Mouse (Mus musculus) left cerebral cortex, adult 9 months (tissue): Measurements from ENCODE around the gene Cdk17.

Experiments
- DNase-seq, 2 experiments: peaks; one replicate each; pipeline ENCODE4 v3.0.0; 2022; ENCODE audit warnings: low spot score in 2 of 2

The Cdk17 gene

DNA sequence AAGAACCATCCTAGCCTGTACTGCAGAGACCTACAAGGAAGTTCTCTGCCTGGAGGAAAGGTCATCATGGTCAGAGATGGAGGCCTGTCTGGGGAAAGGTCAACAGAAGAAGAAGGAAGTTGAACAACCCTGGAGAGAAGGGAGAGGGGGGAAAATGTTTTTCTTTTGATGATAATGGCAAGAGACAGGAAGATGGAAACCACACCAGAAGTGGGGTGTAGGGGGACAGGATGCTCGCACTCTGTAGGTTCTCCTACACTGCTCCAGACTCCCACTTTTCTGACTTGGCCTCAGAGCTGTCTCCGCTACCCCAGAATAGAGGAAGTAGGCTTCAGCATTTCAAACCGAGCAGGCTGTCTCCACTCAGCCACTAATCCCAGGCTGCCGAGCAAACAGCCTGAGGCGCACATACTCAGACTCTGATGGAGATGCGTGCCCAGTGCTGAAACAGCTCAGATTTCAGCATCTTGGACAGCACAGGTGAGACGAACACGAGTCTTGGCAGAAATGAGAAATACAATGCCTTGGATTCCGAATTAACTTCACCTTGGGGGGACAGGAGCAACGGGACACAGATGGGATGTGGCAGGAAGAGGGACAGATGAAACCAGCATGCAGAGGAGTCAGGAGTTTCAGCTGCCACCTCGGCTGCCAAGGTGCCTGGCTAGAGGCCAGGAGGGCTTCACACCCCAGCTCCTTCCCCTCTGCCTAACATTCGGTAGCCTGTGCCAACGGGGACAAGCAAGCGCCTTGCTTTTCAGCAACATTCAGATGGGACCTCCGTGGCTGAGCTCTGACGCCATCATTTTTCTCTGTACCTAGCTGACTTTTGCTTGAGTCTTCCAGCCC lies 100.7 kb downstream of the Cdk17 start:
- peak in 1 of 2 experiments; percentile 53 for DNase-seq

DNA sequence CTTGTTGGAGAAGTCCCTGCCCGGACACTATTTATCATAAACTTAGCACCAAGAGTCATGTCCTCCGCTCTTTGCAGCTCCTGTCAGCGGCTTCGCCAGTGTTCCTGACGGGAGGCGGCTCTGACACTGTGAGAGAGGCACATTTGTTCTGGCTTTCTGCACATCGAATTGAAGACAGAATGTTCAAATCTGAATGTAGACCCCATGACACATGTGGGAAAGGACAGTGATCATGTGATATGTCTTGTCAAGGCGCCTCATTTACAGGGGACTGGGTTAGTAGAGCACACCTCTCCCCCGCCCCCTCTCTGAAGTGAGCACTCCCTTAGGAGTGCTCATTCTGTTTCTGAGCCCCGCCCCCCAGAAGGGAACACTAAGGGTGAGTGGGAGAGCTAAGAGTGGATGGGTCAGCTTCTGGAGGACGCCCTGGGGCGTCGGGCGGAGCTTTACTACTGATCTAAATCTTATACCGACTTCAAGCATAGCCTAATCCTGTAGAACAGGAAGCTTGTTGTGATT lies 101.4 kb downstream of the Cdk17 start:
- no peak for DNase-seq

DNA sequence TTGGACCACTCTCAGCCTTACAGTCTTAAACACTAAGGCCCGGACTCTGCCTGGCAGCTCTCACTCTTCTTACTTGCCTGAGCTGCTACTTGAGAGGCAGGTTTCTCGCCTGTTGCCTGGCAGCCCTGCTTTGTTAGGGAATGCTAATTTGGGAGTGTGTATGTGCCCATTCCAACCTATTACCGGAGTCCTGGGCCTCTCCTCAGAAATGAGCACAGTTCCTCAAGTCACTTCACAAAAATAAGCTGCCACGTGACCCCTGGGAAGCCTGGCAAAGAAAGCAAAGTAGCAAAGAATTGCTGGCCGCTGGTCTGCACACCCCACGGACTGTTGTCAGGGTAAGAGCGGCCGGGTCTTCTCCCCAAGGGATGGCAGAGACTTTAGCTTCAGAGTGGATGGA lies 102.8 kb downstream of the Cdk17 start:
- peak in 1 of 2 experiments; percentile 55 for DNase-seq

DNA sequence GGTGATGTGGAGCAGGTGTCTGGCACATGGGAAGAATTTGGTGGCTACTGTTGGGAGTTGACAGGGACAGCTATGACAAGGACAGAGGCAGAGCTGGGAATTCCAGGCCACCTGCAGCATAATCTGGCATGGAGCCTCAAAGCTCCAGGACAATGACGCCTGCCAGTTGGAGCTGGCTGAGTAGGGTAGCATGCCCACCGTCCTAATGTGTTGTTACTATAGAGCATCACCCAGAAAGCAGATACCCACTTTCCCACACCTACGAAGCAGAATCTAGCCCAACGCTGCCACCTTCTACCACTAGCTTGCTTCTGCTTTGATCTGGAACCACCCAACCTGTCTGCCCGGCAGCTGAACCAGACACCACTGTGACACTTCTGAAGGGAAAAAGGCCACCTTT lies 103.3 kb downstream of the Cdk17 start:
- DNase-seq = no peak

DNA sequence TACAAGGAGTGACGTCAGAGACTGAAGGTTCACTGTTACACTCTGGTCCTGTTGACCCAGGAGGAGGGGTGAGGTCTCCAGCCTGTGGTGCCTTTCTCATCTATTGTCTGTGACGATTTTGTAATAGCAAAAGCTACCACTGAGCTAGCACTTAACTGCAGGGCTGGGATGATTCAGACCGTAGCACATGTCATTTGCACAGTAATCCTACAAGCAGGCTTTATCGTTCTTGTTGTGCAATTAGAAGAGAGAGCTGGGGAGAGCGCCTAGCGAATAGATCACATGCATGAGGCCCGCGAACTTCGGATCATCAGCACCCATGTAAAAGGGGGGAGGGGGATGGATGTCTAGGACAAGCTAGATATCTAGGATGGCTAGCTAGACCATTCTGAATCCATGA lies 105.2 kb downstream of the Cdk17 start:
- no peak for DNase-seq

DNA sequence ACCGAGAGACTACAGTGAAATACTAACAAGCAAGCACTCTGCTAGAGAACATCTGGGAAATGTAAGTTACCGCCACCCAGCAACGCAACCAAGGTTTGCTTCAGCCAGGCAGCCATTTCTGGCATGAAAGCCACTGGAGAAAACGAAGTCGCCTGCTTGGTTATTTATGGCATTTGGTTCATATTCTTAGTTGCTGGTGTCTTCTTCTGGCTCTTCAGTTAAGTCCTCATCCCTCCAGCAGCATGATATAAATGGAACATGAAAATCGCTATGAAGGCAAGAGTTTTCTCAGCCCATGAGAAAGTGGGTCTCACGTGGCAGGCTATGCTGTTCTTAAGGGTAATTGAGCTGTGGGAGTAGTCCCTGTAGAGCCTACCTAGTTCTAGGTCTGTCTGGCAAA lies 105.8 kb downstream of the Cdk17 start:
- peak in 1 of 2 experiments; percentile 65 for DNase-seq

DNA sequence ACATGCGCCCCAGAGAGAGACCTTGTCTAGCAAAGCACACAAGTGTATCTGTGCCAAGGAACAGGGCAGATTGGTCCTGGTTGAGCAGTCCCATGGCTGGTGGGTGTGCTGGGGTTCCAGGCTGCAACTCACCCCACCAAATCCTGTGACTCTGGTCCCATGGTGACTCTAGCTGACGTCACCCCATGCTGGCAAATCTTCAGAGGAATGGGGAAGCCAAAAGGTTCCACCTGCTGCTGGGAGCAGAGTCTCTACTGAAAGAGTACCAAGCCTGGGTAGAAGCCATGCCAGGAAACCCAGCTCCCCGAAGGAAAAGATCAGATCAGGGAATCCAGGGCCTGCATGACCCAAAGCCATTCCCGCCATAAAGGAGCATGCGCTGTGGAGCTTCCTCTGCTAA lies 106.8 kb downstream of the Cdk17 start:
- DNase-seq = no peak

DNA sequence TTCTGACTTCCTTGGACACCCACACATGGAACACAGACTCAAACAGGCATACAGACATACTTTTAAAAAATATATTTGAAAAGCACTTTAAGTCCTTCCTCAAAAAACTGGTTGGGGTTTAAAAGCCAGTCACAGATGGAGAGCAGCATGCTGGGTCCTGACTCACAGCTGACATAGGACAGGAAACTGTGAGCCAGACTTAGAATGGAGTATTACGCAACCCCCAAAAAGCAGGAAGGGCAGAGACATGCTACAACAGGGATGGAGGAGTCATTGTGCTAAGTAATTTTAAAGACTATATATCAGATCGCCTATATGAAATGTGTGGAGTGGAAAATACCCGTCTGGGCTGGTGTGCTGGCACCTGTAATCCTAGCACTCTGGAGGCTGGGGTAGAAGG lies 107.7 kb downstream of the Cdk17 start:
- no peak for DNase-seq

DNA sequence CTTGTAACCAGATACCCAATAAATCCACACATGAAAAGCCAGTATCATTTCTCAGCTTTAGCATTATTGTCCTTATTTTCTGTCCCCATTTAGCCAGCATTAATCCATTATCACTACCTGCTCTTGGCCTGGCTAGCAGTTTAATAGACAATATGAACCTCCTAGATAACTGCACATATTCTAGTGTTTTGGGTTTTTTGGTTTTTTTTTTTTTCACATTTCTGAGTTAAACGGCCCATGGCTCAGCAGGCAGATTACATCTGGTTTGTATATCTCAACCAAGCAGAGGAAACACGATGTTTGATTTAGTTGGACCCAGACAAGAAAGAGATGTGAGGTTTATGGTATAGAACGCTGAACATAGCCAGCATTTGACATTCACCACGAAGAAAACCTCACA lies 109.1 kb downstream of the Cdk17 start:
- no peak for DNase-seq

DNA sequence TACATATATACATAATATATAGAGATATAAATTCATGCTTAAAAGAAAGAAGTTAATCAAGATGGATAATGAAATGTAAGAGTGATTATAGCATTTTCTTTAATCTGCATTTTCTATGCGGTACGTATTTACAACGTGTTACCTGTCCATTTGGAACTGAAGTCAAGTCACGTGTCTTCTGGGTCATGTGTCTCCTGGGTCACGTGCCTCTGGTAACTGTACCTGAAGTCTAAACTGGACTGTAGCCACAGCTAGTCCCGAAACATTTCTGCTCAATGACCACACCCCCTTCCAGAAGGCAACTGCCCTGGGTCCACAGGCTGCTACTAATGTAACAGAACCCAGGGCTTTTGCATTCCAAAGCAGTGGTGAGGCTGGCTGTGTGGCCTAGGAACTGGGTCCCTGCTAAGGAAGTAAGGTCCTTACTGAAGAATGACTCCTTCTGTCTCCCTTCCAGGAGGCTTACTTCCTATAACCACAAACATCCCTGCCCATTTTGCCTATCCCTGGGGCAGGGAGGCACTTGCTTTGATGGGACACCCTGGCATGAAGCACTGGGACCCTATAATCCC lies 110.3 kb downstream of the Cdk17 start:
- DNase-seq = no peak

DNA sequence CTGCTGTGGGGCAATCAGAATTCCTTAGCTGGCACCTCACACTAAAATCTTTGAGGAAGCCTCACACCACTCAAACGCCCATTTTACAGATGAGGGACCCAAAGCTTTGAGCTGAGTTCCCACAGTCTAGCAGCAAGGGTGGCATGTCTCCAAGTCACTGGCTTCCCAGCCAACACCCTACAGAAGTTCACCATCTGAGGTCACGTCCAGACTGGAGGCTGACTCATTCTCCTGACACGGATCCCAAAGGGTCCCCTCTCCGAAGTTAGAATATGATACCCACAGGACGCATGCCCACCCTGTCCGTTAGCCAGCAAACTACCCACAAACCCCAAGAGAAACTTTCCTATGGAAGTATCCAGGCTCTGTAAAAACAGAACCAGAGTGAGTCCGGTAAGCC lies 111.2 kb downstream of the Cdk17 start:
- DNase-seq = no peak

DNA sequence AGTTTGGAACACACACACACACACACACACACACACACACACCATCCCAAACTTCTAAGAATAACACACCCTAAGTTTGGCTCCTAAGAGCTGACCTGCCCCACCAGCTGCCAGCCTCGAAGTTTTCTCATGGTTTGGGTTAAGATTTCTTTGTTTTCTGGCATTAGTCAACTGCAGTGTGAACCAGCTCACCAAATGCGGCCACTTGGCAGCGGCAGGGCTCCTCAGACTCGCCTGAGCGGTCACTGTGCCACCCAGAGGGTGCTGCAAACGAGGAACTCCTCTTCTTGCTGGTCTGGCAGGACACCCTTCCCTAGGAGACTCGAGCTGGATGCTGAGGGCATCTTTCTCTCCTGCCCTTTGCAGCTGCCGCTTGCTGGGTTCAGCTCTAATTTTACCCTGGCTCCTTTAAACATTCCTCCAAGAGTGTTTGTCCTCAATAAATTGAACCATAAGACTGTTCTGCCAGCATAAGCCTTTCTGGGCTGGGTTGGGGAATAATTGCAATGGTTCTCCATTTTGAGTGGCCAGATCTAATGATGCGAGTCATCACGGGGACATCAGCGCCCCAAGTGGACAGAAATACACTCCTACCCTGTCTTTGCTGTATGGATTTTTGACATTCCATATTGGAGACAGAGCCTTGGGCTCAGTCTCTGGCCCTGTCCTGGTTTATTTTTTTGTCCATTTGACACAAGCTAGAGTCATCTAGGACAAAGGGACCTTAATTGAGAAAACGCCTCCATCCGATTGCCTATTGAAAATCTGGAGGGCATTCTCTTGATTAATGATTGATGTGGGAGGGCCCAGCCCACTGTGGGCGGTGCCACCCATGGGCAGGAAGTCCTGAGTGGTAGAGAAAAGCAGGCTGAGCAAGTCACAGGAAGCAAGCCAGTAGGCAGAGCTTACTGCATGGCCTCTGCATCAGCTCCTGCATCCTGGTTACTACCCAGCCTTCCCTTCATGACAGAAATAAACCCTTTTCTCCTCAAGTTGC lies 112.6 kb downstream of the Cdk17 start:
- no peak for DNase-seq

DNA sequence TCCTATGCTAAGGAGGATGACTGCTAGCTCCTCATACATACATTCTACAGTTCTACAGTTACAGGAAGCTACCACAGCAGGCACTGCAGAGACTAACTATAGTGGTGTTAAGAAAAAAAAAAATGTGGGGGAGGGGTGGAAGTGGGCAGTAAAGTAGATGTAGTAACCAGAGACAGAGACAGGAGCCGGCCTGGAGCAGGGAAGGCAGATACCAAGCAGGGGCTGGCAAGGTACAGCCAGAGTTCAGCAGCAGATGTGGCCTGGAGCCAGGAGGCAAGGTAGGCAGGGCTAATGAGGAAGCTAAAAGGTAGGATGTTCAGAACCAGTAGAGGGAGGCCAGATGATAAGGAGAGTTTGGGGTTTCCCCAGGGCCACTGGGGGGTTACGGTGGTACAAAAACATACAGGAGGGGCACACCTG lies 113.6 kb downstream of the Cdk17 start:
- DNase-seq = peak in 1 of 2 experiments; percentile 48

DNA sequence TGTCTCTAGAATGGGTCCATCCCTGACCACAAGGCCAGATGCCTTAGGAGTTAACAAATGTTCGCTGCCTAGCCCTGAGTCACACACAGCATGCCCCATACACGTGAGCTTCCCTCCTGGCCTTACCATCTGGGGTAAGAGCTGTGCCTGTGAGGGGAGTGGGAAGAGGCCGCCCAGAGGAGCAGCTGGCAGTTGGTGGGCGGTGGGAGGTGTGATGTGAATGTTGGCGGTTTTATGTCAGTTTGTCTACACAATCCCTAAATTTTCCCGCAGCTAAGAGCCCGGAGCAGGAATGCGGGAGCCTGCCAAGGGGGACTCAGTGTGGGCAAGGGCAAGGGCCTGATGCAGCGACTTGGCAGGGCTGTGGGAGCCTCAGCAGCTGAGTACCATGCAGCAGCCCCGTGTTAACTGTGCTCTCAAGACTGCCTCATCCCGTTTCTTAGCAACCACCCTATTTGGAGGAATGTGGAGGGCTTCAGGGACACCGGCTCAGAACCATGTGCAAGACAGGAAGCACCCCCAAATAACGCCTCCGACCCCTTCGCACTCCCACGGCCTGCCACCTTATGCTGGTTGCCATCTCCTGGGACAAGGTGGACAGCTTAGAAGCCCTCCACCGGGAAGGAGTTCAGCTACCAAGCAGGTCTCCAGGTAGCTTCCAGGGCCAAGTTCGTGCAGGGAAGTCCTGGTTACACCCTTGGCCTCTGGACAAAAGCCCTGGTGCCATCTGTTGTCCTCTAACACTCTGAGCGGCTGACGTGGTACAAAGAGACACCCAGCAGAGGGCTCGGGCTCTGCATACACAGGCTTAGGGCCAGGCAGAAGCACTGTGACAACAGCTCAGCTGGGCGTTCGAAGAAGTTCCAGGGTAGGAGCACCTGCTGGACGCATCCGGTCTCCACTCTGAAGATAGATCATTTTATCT lies 114.8 kb downstream of the Cdk17 start:
- peak; percentile 92 to 95 for DNase-seq

DNA sequence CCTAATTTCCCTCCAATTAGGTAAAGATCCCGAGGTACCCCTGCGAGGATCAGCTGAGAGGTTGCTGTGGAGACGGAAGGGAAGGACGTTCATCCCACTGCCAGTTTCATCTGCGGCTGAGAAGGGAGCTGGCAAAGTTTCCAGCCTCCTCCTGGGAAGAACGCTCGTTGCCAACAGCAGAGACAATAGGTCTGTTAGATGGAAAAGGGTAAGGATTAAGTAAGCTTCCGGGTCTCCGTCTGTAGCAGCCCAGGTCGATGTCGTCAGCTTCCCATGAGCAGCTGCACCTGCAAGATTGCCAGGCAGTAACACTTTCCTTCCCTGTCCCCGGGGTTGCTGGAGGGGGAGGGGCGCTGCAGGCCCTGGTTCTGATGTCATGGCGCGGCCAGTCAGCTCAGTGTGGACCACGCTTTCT lies 115.7 kb downstream of the Cdk17 start:
- peak; percentile 72 to 82 for DNase-seq

DNA sequence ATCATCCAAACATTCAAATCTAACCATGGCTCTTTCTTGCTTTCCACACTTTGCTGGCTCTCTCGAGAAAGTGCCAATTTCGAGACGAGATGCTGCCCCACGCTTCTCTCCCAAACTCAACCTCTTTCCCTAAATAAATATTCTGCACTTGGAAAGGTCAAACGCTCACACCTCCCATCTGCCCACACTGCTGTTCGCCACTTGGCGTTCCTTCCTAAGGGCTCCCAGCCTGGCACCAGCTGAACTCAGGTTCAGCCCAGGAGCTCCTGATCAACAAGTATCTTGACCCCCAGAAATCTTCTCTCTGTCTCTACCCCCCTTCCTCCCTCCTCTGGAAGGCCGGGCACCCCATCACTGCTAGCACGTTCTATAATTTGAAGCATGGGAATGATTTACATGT lies 116.2 kb downstream of the Cdk17 start:
- DNase-seq = no peak

DNA sequence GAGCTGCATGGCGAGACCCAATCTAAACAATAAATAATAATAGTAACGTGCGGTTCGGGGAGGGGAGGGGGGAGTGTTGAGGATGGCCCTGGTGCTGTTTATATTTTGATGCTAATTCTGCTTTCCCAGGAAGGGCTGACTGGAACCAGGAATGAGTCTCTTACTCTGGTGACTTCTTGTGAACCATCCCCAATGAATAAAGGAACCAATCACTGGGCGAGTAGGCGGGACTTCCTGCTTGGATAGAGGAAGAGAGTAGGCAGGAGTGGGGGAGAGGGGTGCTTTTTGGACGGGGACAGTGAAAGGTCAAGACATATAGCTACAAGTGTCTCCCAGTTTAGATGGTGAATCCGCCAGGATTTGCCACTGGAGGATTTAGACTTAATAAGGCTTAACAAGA lies 117.7 kb downstream of the Cdk17 start:
- no peak for DNase-seq

DNA sequence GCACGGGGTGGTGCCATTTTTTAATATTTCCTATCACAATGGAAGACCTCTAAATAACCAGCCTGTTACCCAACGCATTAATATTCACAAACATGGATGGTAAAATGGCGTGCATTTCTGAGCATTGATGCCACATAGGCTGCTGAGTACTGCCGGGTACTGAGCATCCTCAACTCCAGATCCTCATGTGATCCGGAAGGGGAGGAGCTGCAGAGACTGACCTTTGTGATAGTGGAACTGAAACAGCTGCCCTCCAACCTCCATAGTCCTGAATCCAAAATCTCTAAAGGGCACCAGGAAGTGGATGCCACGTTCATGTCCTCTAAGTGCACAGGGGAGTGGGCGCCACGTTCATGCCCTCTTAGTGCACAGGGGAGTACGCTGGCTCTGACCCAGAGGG lies 118.4 kb downstream of the Cdk17 start:
- no peak for DNase-seq

DNA sequence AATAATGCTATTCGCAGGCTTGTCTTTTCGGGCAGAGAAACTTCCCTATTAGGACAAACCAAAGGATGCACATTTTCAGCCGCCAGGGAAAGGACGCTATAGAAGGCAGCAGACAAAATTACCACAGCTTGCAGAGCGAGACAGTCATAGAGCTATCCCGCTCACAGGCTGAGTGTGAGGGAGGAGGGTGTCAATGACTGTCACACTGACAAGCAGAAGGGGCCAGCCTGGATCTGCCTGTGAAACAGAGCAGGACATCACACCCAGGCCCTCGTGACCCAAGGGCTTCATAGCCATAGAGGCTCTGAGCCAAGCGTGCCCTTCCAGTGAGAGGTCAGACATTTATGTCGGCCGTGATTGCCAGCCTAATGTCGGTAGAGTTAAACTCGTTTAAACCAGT lies 119.9 kb downstream of the Cdk17 start:
- DNase-seq = peak in 1 of 2 experiments; percentile 77

DNA sequence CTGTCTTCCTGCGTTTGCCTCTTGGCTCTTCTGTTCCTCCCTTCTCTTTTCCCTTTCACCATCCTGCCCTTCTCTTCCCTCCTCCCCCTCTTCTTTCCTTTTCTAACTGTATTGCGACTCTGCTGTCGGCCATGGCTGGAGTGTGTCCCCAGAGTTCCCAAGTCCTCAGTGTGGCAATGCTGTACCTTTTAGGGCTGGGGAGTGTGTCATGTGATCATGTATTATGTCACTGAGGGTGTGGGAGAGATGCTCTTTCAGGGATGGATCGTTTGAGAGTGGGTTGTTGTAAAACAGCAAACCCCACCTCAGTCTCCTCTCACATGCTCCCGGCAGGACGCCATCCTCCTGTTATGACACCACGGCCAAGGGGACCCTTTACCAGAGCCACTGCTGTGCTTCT lies 120.4 kb downstream of the Cdk17 start:
- DNase-seq = peak in 1 of 2 experiments; percentile 58

DNA sequence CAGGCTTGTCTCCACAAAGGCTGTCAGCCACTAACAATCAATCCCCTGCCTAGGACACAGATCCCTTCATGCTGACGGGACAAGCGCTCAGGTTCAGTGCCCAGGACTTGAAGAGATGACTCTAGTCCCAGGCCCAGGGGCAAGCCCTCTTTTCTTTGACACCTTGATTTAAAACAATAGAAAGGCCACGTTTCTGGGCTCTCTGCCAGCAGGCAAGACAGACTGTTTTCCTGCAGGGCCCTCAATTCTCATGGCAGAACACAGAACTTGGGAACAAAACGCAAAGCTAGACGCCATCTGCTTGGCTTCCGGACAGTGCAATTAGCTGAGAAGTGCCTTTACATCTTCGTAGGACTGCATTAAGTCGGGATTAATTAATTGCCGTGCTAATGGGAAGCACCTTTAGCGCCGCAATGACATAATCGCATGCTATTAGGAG lies 121.9 kb downstream of the Cdk17 start:
- no peak for DNase-seq
